ENCODE assay signal across 9 mouse cellular contexts in the genomic region with DNA sequence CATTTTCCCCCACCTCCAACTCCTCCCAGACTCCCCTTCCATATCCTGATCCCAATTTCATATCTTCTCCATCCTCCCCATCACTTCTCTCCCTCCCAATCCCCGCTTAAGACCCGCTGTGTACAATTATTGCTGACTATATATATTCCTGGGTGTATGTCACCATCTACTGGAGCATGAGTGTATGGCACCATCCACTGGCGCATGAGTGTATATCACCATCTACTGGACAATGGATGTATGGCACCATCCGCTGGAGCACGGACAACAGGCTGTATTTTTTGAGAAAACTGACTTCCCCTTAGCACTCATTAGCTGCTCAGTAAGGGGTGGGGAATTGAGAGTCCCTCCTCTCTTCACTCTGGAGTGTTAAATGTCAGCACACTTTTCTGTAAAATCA. TPM values are rescaled to one million over a fixed set of nuclear protein-coding genes. Genes with fewer than 3 reads are reported as not detected.
DNase-seq lines count a peak whose midpoint lies in the region; ATAC-seq and TF ChIP-seq lines count a peak whose summit lies in the region.
"Had no signal": no experiment of that assay in that cellular context is flagged by ENCODE, and none has a peak within 500 bp of the region (broad histone marks: within the 10 kb centered on the region; RNA-seq: fewer than 3 reads in every experiment).

No protein-coding gene starts in this region.

- no peaks in the 10 kb centered on the region for H3K9me3 ChIP-seq in heart, embryonic 12.5 days (replicated peaks)
- H3K9me3 ChIP-seq in kidney, postnatal 0 days (replicated peaks; ENCODE audit: low read length), result no peaks in the 10 kb centered on the region
- H3K9me3 ChIP-seq in liver, embryonic 12.5 days (replicated peaks), result no peaks in the 10 kb centered on the region
- H3K9me3 ChIP-seq in stomach, embryonic 14.5 days (ENCODE audit: control insufficient read depth, low read depth, low read length), result no peaks in the 10 kb centered on the region
- H3K9me3 ChIP-seq: embryonic facial prominence, embryonic 12.5 days had no signal

- whole genome bisulfite sequencing in bone marrow, adult 2 months, result 1% methylated on average over 5 of the region's 5 CpGs
- 3% methylated on average over 5 of the region's 5 CpGs for WGBS in heart, embryonic 12.5 days
- 6% methylated on average over 5 of the region's 5 CpGs for WGBS in kidney, postnatal 0 days
- 4% methylated on average over 5 of the region's 5 CpGs for WGBS in liver, embryonic 12.5 days (ENCODE audit: insufficient replicate concordance)
- whole genome bisulfite sequencing in stomach, embryonic 14.5 days, result 3% methylated on average over 5 of the region's 5 CpGs

- H3K4me3 ChIP-seq in bone marrow, adult 2 months (replicated peaks; ENCODE audit: control insufficient read depth, low read depth, low read length), result no peak overlapping the region
- H3K4me3 ChIP-seq in heart, embryonic 12.5 days, result no peak overlapping the region
- no peak overlapping the region for H3K4me3 ChIP-seq in kidney, postnatal 0 days (replicated peaks; ENCODE audit: low read depth, low read length)
- H3K4me3 ChIP-seq in liver, embryonic 12.5 days, result no peak overlapping the region
- H3K4me3 ChIP-seq in stomach, embryonic 14.5 days (ENCODE audit: low read depth, low read length), result no peak overlapping the region
- H3K4me3 ChIP-seq: embryonic facial prominence, embryonic 12.5 days had no signal

- no peak for TF ChIP-seq POLR2A in bone marrow, adult 2 months (IDR thresholded peaks at IDR 0.05; ENCODE audit: borderline replicate concordance, control insufficient read depth, low read depth, low read length)

- peak; percentile 78 for DNase-seq in CD4-positive helper T cell, adult 2 months (ENCODE audit: low read depth, low spot score)
- peak; percentile 1 for DNase-seq in fat pad, adult 2 months (ENCODE audit: extremely low read depth, low read depth, low spot score)
- DNase-seq in kidney, postnatal 0 days (ENCODE audit: low spot score), result peak; percentile 81
- peak; percentile 65 to 79 for DNase-seq in natural killer cell, adult 2 months (ENCODE audit: low spot score in 2 of 2)

- TF ChIP-seq CTCF in bone marrow, adult 2 months (IDR thresholded peaks at IDR 0.05; ENCODE audit: control insufficient read depth, insufficient read depth, low read length), result peak; percentile 96
- peak; percentile 100 for TF ChIP-seq CTCF in kidney, postnatal 0 days (IDR thresholded peaks at IDR 0.05; ENCODE audit: low read depth)

- H3K27me3 ChIP-seq in heart, embryonic 12.5 days (replicated peaks), result no peaks in the 10 kb centered on the region
- H3K27me3 ChIP-seq in kidney, postnatal 0 days (ENCODE audit: insufficient read depth, low read length), result no peaks in the 10 kb centered on the region
- H3K27me3 ChIP-seq in liver, embryonic 12.5 days (replicated peaks), result no peaks in the 10 kb centered on the region
- H3K27me3 ChIP-seq in stomach, embryonic 14.5 days (ENCODE audit: control insufficient read depth, insufficient read depth, low read length), result no peaks in the 10 kb centered on the region
- H3K27me3 ChIP-seq: embryonic facial prominence, embryonic 12.5 days had no signal

- H3K27ac ChIP-seq in bone marrow, adult 2 months (ENCODE audit: control insufficient read depth, insufficient read depth, low read depth, low read length, poor library complexity), result no peak overlapping the region
- H3K27ac ChIP-seq in heart, embryonic 12.5 days (ENCODE audit: poor library complexity, severe bottlenecking), result no peak overlapping the region
- H3K27ac ChIP-seq in kidney, postnatal 0 days, result no peak overlapping the region
- H3K27ac ChIP-seq in liver, embryonic 12.5 days, result no peak overlapping the region
- no peak overlapping the region for H3K27ac ChIP-seq in stomach, embryonic 14.5 days (ENCODE audit: low read length)
- H3K27ac ChIP-seq: embryonic facial prominence, embryonic 12.5 days had no signal

- no peak overlapping the region for H3K9ac ChIP-seq in heart, embryonic 12.5 days
- H3K9ac ChIP-seq in kidney, postnatal 0 days (ENCODE audit: low read depth, low read length), result no peak overlapping the region
- H3K9ac ChIP-seq in liver, embryonic 12.5 days, result no peak overlapping the region
- H3K9ac ChIP-seq in stomach, embryonic 14.5 days (replicated peaks; ENCODE audit: low read depth, low read length), result no peak overlapping the region
- H3K9ac ChIP-seq: embryonic facial prominence, embryonic 12.5 days had no signal

- no peak overlapping the region for H3K4me2 ChIP-seq in heart, embryonic 12.5 days
- no peak overlapping the region for H3K4me2 ChIP-seq in kidney, postnatal 0 days (ENCODE audit: low read length)
- H3K4me2 ChIP-seq in liver, embryonic 12.5 days, result no peak overlapping the region
- H3K4me2 ChIP-seq in stomach, embryonic 14.5 days (replicated peaks; ENCODE audit: low read depth, low read length), result no peak overlapping the region
- H3K4me2 ChIP-seq: embryonic facial prominence, embryonic 12.5 days had no signal

- no peaks in the 10 kb centered on the region for H3K36me3 ChIP-seq in heart, embryonic 12.5 days
- no peaks in the 10 kb centered on the region for H3K36me3 ChIP-seq in kidney, postnatal 0 days (ENCODE audit: insufficient read depth, low read length)
- no peaks in the 10 kb centered on the region for H3K36me3 ChIP-seq in liver, embryonic 12.5 days
- no peaks in the 10 kb centered on the region for H3K36me3 ChIP-seq in stomach, embryonic 14.5 days (ENCODE audit: control insufficient read depth, insufficient read depth, low read length)
- H3K36me3 ChIP-seq: embryonic facial prominence, embryonic 12.5 days had no signal

- 0 out of 2 replicates have a peak, but pooled peaks have one; percentile 39 for ATAC-seq in heart, embryonic 12.5 days (ENCODE audit: insufficient number of reproducible peaks, low FRiP score)
- peak; percentile 63; the same call in 1 of the 2 replicates for ATAC-seq in kidney, postnatal 0 days (replicated peaks; ENCODE audit: low FRiP score, low read depth)
- peak; percentile 60; the same call in 1 of the 2 replicates for ATAC-seq in liver, embryonic 12.5 days
- ATAC-seq in stomach, embryonic 14.5 days (ENCODE audit: insufficient number of reproducible peaks, insufficient read depth, low FRiP score, low read depth), result peak; percentile 69; the same call in 1 of the 2 replicates

- H3K4me1 ChIP-seq in bone marrow, adult 2 months (ENCODE audit: control insufficient read depth, insufficient read depth, low read length), result no peaks in the 10 kb centered on the region
- H3K4me1 ChIP-seq in heart, embryonic 12.5 days (replicated peaks), result no peaks in the 10 kb centered on the region
- no peaks in the 10 kb centered on the region for H3K4me1 ChIP-seq in kidney, postnatal 0 days (replicated peaks; ENCODE audit: insufficient read depth, low read length)
- no peaks in the 10 kb centered on the region for H3K4me1 ChIP-seq in liver, embryonic 12.5 days
- H3K4me1 ChIP-seq in stomach, embryonic 14.5 days (ENCODE audit: control insufficient read depth, insufficient read depth, low read length), result no peaks in the 10 kb centered on the region
- H3K4me1 ChIP-seq: embryonic facial prominence, embryonic 12.5 days had no signal

RNA-seq across cellular contexts. Expression of a gene that starts 48.0 kb away (rescaled TPM):
- polyA plus RNA-seq in bone marrow, adult 2 months (2011; ENCODE audit: insufficient read depth, insufficient read length, low replicate concordance, missing spikeins), result 15.0 and 30.2 TPM in 2 replicates
- polyA plus RNA-seq in heart, embryonic 12.5 days (2016; fragmentation: Nextera tagmentation; extraction: Ambion mirVana), result 1.7 and 1.8 TPM in 2 replicates
- 14.9 and 17.3 TPM in 2 replicates for polyA plus RNA-seq in kidney, postnatal 0 days (2015; fragmentation: Nextera tagmentation; extraction: Ambion mirVana)
- 2.7 and 2.8 TPM in 2 replicates for polyA plus RNA-seq in liver, embryonic 12.5 days (2016; fragmentation: Nextera tagmentation; extraction: Ambion mirVana)
- polyA plus RNA-seq in stomach, embryonic 14.5 days (2014; fragmentation: Nextera tagmentation; extraction: Ambion mirVana), result 14.5 and 14.6 TPM in 2 replicates

RNA-seq across cellular contexts. Expression of a gene that starts 50.7 kb away (rescaled TPM):
- polyA plus RNA-seq in bone marrow, adult 2 months (2011; ENCODE audit: insufficient read depth, insufficient read length, low replicate concordance, missing spikeins), result not detected in 2 replicates
- not detected in 2 replicates for polyA plus RNA-seq in heart, embryonic 12.5 days (2016; fragmentation: Nextera tagmentation; extraction: Ambion mirVana)
- 9.6 TPM in 2 replicates for polyA plus RNA-seq in kidney, postnatal 0 days (2015; fragmentation: Nextera tagmentation; extraction: Ambion mirVana)
- 0.05 TPM in 1 of 2 replicates, not detected in the other for polyA plus RNA-seq in liver, embryonic 12.5 days (2016; fragmentation: Nextera tagmentation; extraction: Ambion mirVana)
- polyA plus RNA-seq in stomach, embryonic 14.5 days (2014; fragmentation: Nextera tagmentation; extraction: Ambion mirVana), result 2.8 and 3.4 TPM in 2 replicates

RNA-seq across cellular contexts. Expression of a gene that starts 50.8 kb away (rescaled TPM):
- polyA plus RNA-seq in bone marrow, adult 2 months (2011; ENCODE audit: insufficient read depth, insufficient read length, low replicate concordance, missing spikeins), result 4.6 and 16.0 TPM in 2 replicates
- polyA plus RNA-seq in heart, embryonic 12.5 days (2016; fragmentation: Nextera tagmentation; extraction: Ambion mirVana), result 23.6 and 26.0 TPM in 2 replicates
- 21.8 and 25.4 TPM in 2 replicates for polyA plus RNA-seq in kidney, postnatal 0 days (2015; fragmentation: Nextera tagmentation; extraction: Ambion mirVana)
- 17.3 and 17.6 TPM in 2 replicates for polyA plus RNA-seq in liver, embryonic 12.5 days (2016; fragmentation: Nextera tagmentation; extraction: Ambion mirVana)
- 33.7 and 34.0 TPM in 2 replicates for polyA plus RNA-seq in stomach, embryonic 14.5 days (2014; fragmentation: Nextera tagmentation; extraction: Ambion mirVana)

Comparison
In these comparisons a context has a peak if more than half of its experiments do, and no peak if none do; other contexts are left out.
1. DNase-seq: peak in every context shown above with its lines; median percentile 81 in kidney, postnatal 0 days; 78 in CD4-positive helper T cell, adult 2 months; 72 in natural killer cell, adult 2 months; 1 in fat pad, adult 2 months.